Mouse (Mus musculus) CD8-positive naive resting alpha-beta T cell, adult 57 days (primary cell): ENCODE data around the gene Ect2l. TPM values are rescaled to one million over a fixed set of nuclear protein-coding genes. Genes with fewer than 3 reads are reported as not detected.

Experiments used
- total RNA-seq: library from RNA; stranded (reverse); gene quantifications from one replicate; pipeline ENCODE4 v1.2.4, GENCODE M21; 2023

Gene Ect2l
- total RNA-seq, result not detected

DNA sequence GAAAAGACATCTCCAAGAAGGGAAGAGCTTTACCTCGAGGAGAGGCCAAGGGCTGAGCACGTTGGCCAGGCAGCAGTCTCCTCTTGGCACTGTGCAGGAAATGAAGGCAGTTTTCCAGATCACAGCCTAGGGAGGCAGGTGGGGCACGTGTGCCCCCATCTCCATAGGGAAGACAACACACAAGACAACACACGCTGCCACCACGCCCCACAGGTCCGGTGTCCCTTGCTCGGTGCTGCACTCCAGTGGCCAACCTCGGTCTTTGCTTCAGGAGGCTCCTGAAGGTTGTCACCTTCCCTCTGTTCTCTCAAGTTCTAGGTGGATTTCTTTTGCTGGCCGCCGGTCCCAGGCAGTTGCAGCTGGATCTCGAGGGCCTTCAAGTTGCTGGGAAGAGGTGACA is at the start of gene Ect2l:
TSS of gene Ect2l (minus strand) at position 165 of the 400 bp plus-strand sequence.

DNA sequence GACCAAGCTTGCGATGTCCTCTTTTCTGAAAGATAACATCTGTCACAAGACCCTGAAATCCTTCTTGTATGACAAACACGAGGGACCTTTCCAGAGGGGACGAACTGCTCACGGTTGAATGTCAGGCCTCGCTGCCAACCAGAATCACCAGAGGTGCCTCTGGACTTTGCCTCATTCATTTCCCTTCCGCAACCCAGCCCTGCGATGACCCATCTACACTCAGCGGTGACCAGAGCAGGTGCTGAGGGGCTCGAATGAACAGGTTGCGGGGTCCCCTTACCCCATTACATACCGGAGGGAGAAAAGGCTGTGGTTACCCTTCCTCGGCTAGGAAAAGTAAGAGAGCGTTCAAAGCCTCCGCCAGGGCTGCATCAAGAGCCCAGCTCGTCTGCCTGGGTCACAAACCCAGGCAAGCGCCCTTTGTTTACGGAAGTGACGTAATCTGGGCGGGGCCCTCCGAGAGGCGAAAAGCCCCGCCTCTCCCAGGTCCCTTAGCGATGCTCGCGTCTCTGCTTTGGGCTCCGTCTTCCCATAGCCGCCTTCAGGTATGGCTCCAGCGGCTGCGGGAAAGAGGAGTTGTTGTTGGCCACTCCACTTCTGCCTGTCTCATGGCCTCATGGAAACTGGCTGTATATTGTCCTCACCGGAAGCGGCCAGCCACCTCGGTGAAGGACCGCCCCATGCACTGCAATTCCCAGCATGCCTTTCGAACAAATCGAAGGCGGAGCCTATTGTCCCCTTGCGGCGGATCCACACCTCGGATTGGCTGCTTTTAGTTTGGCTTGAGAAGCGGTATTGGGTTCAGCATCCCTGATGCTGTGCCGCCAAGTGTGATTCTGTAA is 24.1 kb upstream of the Ect2l start, which contains the start of gene Ccdc28a:
TSS of gene Ccdc28a (minus strand) at position 439 of the 842 bp plus-strand sequence.

Other genes starting within 250 kb of the Ect2l start
- gene Abracl, start 187.6 kb downstream of the Ect2l start, total RNA-seq, result 111 TPM
- 85.2 TPM for gene Reps1, start 155.0 kb downstream of the Ect2l start, total RNA-seq
- 26.6 TPM for gene Ccdc28a, start 24.1 kb upstream of the Ect2l start, total RNA-seq
- gene Nhsl1, start 108.1 kb upstream of the Ect2l start, total RNA-seq, result 4.9 TPM